Mouse (Mus musculus): ENCODE measurements around the gene Krtap26-1. TPM values are rescaled to one million over a fixed set of nuclear protein-coding genes. Genes with fewer than 3 reads are reported as not detected.

The Krtap26-1 gene
- polyA plus RNA-seq, 1 experiment from 2014 or later, result not detected

- Histone ChIP-seq H3K27ac (ENCODE audit: poor library complexity, severe bottlenecking) (no peak overlapping the region), H3K27me3 (replicated peaks) (no peaks in the 10 kb centered on the region), H3K4me3 (no peak overlapping the region), H3K4me1 (replicated peaks) (peaks cover 4% of the 10 kb centered on the region; the same call in 1 of the 2 replicates), H3K9ac (no peak overlapping the region), H3K9me3 (replicated peaks) (no peaks in the 10 kb centered on the region), H3K36me3 (no peaks in the 10 kb centered on the region), H3K4me2 (no peak overlapping the region)
- WGBS, result 77% methylated on average over 4 of the region's 4 CpGs
- ATAC-seq (ENCODE audit: insufficient number of reproducible peaks, low FRiP score), result no peak
Observed at GRCm38 (mm10) chr16:88631474-88631873, 16.1 kb downstream of the Krtap26-1 start.

- no peaks in the 10 kb centered on the region for H3K9me3 ChIP-seq (replicated peaks)
Observed at GRCm38 (mm10) chr16:88627566-88627965, 20.0 kb downstream of the Krtap26-1 start, which contains the start of gene 2310079G19Rik. TSS of gene 2310079G19Rik (minus strand) at chr16:88627666.

DNA sequence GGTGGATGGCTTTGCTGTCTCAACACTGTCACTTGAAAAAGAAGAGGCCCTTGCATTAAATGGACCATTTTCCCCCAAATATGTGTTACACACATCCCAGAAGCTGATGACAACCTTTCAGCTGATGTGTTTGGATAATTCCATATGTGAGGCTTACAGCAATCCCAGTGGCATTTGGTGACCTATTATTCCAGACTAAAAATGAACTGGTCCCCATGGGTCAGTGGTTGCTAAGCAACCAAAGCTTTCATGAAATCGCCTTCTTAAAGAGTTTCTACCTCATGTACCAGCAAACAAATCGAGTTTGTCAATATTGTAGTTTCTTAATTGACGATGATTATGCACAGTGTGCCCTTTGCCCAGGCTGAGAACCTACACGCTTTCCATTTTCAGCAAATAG lies 34.9 kb downstream of the Krtap26-1 start:
- H3K4me3 ChIP-seq, result no peak overlapping the region
- no peak overlapping the region for H3K4me2 ChIP-seq
- H3K36me3 ChIP-seq, result no peaks in the 10 kb centered on the region
- no peak for ATAC-seq (ENCODE audit: insufficient number of reproducible peaks, low FRiP score)
- H3K4me1 ChIP-seq (replicated peaks), result no peaks in the 10 kb centered on the region
- 74% methylated on average over 4 of the region's 4 CpGs for WGBS
- H3K9me3 ChIP-seq (replicated peaks), result no peaks in the 10 kb centered on the region
- H3K27me3 ChIP-seq (replicated peaks), result no peaks in the 10 kb centered on the region
- no peak overlapping the region for H3K9ac ChIP-seq
- H3K27ac ChIP-seq (ENCODE audit: poor library complexity, severe bottlenecking), result no peak overlapping the region

More at GRCm38 (mm10) chr16:88627566-88627965, 20.0 kb downstream of the Krtap26-1 start, which contains the start of gene 2310079G19Rik:
- no peaks in the 10 kb centered on the region for H3K4me1 ChIP-seq (replicated peaks)
- no peaks in the 10 kb centered on the region for H3K36me3 ChIP-seq
- WGBS, result 83% methylated on average over 4 of the region's 4 CpGs
- no peak for ATAC-seq (ENCODE audit: insufficient number of reproducible peaks, low FRiP score)
- H3K27ac ChIP-seq (ENCODE audit: poor library complexity, severe bottlenecking), result no peak within 1 kb of the TSS
- no peaks in the 10 kb centered on the region for H3K27me3 ChIP-seq (replicated peaks)
- no peak within 1 kb of the TSS for H3K4me2 ChIP-seq
- no peak within 1 kb of the TSS for H3K9ac ChIP-seq
- H3K4me3 ChIP-seq, result no peak within 1 kb of the TSS

DNA sequence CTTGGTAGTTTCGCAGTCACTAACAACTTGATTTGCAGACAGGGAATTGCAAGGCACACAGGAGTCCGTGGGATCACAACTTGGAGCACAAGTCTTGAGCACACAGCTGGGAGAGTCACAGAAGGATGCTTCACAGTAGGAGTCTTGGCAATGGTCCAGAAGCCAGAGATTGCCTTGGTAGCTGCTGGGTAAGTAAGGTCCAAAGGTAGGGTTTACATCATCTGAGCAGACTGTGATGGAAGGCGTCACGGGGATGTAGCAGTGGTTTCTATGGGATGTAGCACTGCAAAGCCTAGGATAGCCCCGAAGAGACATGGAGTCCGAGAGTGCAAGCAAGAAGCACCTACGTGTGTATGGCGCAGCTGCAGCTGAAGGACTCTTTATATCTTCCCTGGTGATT lies 35.7 kb downstream of the Krtap26-1 start, which contains the start of gene Krtap24-1:
Gene Krtap24-1 (minus strand): TSS at position 358 of the 400 bp plus-strand sequence.
- no peak within 1 kb of the TSS for H3K27ac ChIP-seq (ENCODE audit: poor library complexity, severe bottlenecking)
- no peaks in the 10 kb centered on the region for H3K4me1 ChIP-seq (replicated peaks)
- H3K9me3 ChIP-seq (replicated peaks), result no peaks in the 10 kb centered on the region
- WGBS, result 89% methylated on average over 8 of the region's 8 CpGs
- ATAC-seq (ENCODE audit: insufficient number of reproducible peaks, low FRiP score), result no peak
- no peaks in the 10 kb centered on the region for H3K27me3 ChIP-seq (replicated peaks)
- H3K4me2 ChIP-seq, result no peak within 1 kb of the TSS
- no peak within 1 kb of the TSS for H3K9ac ChIP-seq
- H3K4me3 ChIP-seq, result no peak within 1 kb of the TSS
- H3K36me3 ChIP-seq, result no peaks in the 10 kb centered on the region

DNA sequence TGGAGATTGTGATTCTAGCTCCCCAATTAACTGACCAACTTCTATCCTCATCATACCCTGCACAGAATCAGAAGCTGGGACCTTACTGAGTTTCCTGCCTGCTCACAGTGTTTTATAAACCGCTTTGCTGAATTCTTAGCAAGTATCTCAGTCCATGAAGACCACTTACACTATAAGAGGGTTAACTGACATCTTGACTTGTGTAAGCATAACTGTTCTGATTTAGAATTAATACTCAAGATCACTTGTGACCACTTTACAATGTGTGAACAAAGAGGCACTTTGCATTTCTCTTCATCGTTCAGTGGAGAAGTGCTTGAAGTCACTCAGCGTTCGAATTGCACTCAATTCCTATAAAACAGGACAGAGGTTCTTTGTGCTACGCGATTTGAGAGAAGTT lies 43.0 kb downstream of the Krtap26-1 start:
- no peak for ATAC-seq (ENCODE audit: insufficient number of reproducible peaks, low FRiP score)
- no peaks in the 10 kb centered on the region for H3K36me3 ChIP-seq
- H3K4me2 ChIP-seq, result no peak overlapping the region
- 83% methylated on average over 6 of the region's 6 CpGs for WGBS
- H3K27me3 ChIP-seq (replicated peaks), result no peaks in the 10 kb centered on the region
- H3K9ac ChIP-seq, result no peak overlapping the region
- H3K4me3 ChIP-seq, result no peak overlapping the region
- no peaks in the 10 kb centered on the region for H3K4me1 ChIP-seq (replicated peaks)
- H3K27ac ChIP-seq (ENCODE audit: poor library complexity, severe bottlenecking), result no peak overlapping the region
- no peaks in the 10 kb centered on the region for H3K9me3 ChIP-seq (replicated peaks)

DNA sequence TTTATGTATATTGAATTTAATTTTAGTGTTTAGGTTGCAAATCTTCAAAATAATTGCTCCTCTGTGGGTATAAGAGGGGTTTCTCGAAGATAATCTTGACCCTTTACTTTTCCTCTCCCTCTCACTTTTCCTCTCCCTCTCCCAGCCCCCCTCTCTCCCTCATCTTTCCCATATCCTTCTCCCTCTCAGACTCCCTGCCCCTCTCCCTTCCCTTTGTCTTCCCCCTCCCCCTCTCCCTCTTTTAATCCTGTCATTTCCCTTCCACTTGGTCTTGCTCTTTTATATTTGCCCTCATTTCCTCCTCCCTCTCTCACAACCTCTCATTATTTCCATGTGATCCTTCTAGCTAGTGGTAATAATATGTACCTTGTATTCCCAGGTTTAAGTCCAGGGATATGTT lies 45.1 kb downstream of the Krtap26-1 start:
- Histone ChIP-seq H3K4me1 (replicated peaks) (no peaks in the 10 kb centered on the region), H3K27me3 (replicated peaks) (no peaks in the 10 kb centered on the region), H3K4me3 (no peak overlapping the region), H3K9ac (no peak overlapping the region), H3K9me3 (replicated peaks) (no peaks in the 10 kb centered on the region), H3K36me3 (no peaks in the 10 kb centered on the region), H3K27ac (ENCODE audit: poor library complexity, severe bottlenecking) (no peak overlapping the region), H3K4me2 (no peak overlapping the region)
- ATAC-seq (ENCODE audit: insufficient number of reproducible peaks, low FRiP score), result no peak
- 35% methylated on average over 1 of the region's 1 CpGs for WGBS

DNA sequence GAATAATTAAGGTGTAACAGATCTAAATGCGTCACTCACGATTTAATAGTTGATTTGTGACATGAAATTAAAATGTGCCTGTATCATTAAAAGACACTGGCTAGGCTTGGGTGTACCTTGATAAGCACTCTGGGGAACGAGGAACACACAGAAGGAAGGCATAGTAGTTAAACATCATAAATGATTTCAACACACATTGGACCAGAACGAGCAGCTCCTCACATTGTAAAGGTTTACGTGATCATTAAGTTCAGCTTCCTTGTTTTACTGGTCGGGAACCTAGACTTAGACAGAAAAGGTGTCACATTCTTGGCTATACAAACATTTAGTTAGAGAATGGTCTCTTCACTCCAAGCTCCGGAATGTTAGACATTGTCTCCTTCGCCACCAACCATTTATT lies 47.3 kb downstream of the Krtap26-1 start:
- Histone ChIP-seq H3K4me1 (replicated peaks) (no peaks in the 10 kb centered on the region), H3K9me3 (replicated peaks) (no peaks in the 10 kb centered on the region), H3K4me2 (no peak overlapping the region), H3K4me3 (no peak overlapping the region), H3K27me3 (replicated peaks) (no peaks in the 10 kb centered on the region), H3K27ac (ENCODE audit: poor library complexity, severe bottlenecking) (no peak overlapping the region), H3K9ac (no peak overlapping the region), H3K36me3 (no peaks in the 10 kb centered on the region)
- 80% methylated on average over 8 of the region's 8 CpGs for WGBS
- ATAC-seq (ENCODE audit: insufficient number of reproducible peaks, low FRiP score), result no peak

DNA sequence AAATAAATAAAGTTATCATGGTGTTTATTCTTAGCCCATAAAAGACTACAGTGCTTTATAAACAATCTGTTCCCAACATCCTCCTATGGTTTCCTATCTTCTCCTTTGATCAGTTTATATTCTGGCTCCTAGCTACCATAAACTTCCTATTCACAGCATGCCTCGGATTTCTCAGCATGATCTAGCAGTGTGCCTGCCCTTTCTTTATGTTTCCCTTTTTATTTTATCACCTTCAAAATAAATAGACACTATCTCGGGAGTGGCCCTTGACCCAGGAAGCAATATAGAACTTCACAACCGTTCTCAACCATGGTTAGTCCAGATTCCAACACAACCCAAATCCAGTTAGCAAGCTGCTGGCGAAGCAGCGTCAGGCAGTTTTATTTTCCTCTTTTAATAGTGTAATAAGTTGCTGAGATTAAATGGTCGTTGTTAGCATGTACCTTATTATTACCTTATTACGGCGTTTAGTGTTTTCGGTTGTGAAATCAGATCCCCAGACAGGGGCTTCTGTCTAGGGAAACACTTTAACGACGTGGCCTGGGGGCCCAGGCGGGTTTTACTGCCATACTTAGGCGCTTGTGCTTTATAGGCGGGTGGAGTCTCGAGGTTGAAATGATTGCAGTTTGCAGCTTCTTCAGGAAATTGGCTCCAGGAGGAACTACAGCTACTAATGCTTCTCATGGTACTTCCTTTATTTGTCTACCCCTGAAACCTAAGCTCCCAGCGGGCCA lies 47.9 kb downstream of the Krtap26-1 start:
- no peak overlapping the region for H3K27ac ChIP-seq (ENCODE audit: poor library complexity, severe bottlenecking)
- no peaks in the 10 kb centered on the region for H3K27me3 ChIP-seq (replicated peaks)
- no peaks in the 10 kb centered on the region for H3K4me1 ChIP-seq (replicated peaks)
- no peak overlapping the region for H3K9ac ChIP-seq
- H3K36me3 ChIP-seq, result no peaks in the 10 kb centered on the region
- 65% methylated on average over 16 of the region's 16 CpGs for WGBS
- no peak overlapping the region for H3K4me2 ChIP-seq
- no peak for ATAC-seq (ENCODE audit: insufficient number of reproducible peaks, low FRiP score)
- no peak overlapping the region for H3K4me3 ChIP-seq
- no peaks in the 10 kb centered on the region for H3K9me3 ChIP-seq (replicated peaks)

Other genes with a start within 250 kb of the Krtap26-1 start
- gene Cldn17, start 140.8 kb downstream of the Krtap26-1 start, polyA plus RNA-seq (2016; fragmentation: Nextera tagmentation; extraction: Ambion mirVana), result not detected in 2 replicates
- 0.34 TPM in 1 of 2 replicates, not detected in the other for gene Cldn8, start 84.6 kb downstream of the Krtap26-1 start, polyA plus RNA-seq (2016; fragmentation: Nextera tagmentation; extraction: Ambion mirVana)
- gene Krtap24-1, start 35.5 kb downstream of the Krtap26-1 start, polyA plus RNA-seq (2016; fragmentation: Nextera tagmentation; extraction: Ambion mirVana), result not detected in 2 replicates
- gene 2310079G19Rik, start 20.1 kb downstream of the Krtap26-1 start, polyA plus RNA-seq (2016; fragmentation: Nextera tagmentation; extraction: Ambion mirVana), result not detected in 2 replicates
- not detected in 2 replicates for gene Krtap27-1, start 23.9 kb upstream of the Krtap26-1 start, polyA plus RNA-seq (2016; fragmentation: Nextera tagmentation; extraction: Ambion mirVana)
- not detected in 2 replicates for gene 2310061N02Rik, start 60.2 kb upstream of the Krtap26-1 start, polyA plus RNA-seq (2016; fragmentation: Nextera tagmentation; extraction: Ambion mirVana)
- gene Krtap13-1, start 81.1 kb upstream of the Krtap26-1 start, polyA plus RNA-seq (2016; fragmentation: Nextera tagmentation; extraction: Ambion mirVana), result not detected in 2 replicates
- not detected in 2 replicates for gene Krtap13, start 103.8 kb upstream of the Krtap26-1 start, polyA plus RNA-seq (2016; fragmentation: Nextera tagmentation; extraction: Ambion mirVana)
- not detected in 2 replicates for gene 2310034C09Rik, start 111.1 kb upstream of the Krtap26-1 start, polyA plus RNA-seq (2016; fragmentation: Nextera tagmentation; extraction: Ambion mirVana)
- gene 2310057N15Rik, start 126.4 kb upstream of the Krtap26-1 start, polyA plus RNA-seq (2016; fragmentation: Nextera tagmentation; extraction: Ambion mirVana), result not detected in 2 replicates
- not detected in 2 replicates for gene Gm5965, start 130.1 kb upstream of the Krtap26-1 start, polyA plus RNA-seq (2016; fragmentation: Nextera tagmentation; extraction: Ambion mirVana)
- not detected in 2 replicates for gene Gm20741, start 164.4 kb upstream of the Krtap26-1 start, polyA plus RNA-seq (2016; fragmentation: Nextera tagmentation; extraction: Ambion mirVana)
- gene Krtap15, start 172.4 kb upstream of the Krtap26-1 start, polyA plus RNA-seq (2016; fragmentation: Nextera tagmentation; extraction: Ambion mirVana), result not detected in 2 replicates
- gene Krtap14, start 178.3 kb upstream of the Krtap26-1 start, polyA plus RNA-seq (2016; fragmentation: Nextera tagmentation; extraction: Ambion mirVana), result not detected in 2 replicates
- gene Krtap19-1, start 221.6 kb upstream of the Krtap26-1 start, polyA plus RNA-seq (2016; fragmentation: Nextera tagmentation; extraction: Ambion mirVana), result not detected in 2 replicates
- gene Krtap19-2, start 226.5 kb upstream of the Krtap26-1 start, polyA plus RNA-seq (2016; fragmentation: Nextera tagmentation; extraction: Ambion mirVana), result not detected in 2 replicates
- gene Krtap19-3, start 230.2 kb upstream of the Krtap26-1 start, polyA plus RNA-seq (2016; fragmentation: Nextera tagmentation; extraction: Ambion mirVana), result not detected in 2 replicates
- gene Krtap19-4, start 237.3 kb upstream of the Krtap26-1 start, polyA plus RNA-seq (2016; fragmentation: Nextera tagmentation; extraction: Ambion mirVana), result not detected in 2 replicates
- gene Krtap19-5, start 248.7 kb upstream of the Krtap26-1 start, polyA plus RNA-seq (2016; fragmentation: Nextera tagmentation; extraction: Ambion mirVana), result not detected in 2 replicates